Mouse (Mus musculus): ENCODE data around the gene Ston1. TPM values are rescaled to one million over a fixed set of nuclear protein-coding genes. Genes with fewer than 3 reads are reported as not detected.

Gene Ston1
- polyA plus RNA-seq (2014; fragmentation: Nextera tagmentation; extraction: Ambion mirVana): 3.4 and 4.9 TPM in 2 replicates

- no peaks in the 10 kb centered on the region for H3K9me3 ChIP-seq (ENCODE audit: control insufficient read depth, low read length)
- DNase-seq (ENCODE audit: low spot score) (peak; percentile 90), ATAC-seq (replicated peaks; ENCODE audit: low FRiP score) (peak; percentile 89)
- H3K27me3 ChIP-seq (ENCODE audit: control insufficient read depth, insufficient read depth, low read length): no peaks in the 10 kb centered on the region
- 1% methylated on average over 38 of the region's 41 CpGs for WGBS
- H3K4me2 ChIP-seq (ENCODE audit: low read depth, low read length, severe bottlenecking): peak within 1 kb of the TSS; percentile 83
- peak within 1 kb of the TSS; percentile 68 for H3K9ac ChIP-seq (ENCODE audit: low read length)
- peak within 1 kb of the TSS; percentile 57 for H3K27ac ChIP-seq (ENCODE audit: low read depth, low read length)
- peaks cover 6% of the 10 kb centered on the region; the same call in 1 of the 2 replicates for H3K4me1 ChIP-seq (replicated peaks; ENCODE audit: control insufficient read depth, insufficient read depth, low read length)
- H3K36me3 ChIP-seq (ENCODE audit: control insufficient read depth, insufficient read depth, low read length): no peaks in the 10 kb centered on the region
- H3K4me3 ChIP-seq (ENCODE audit: low read depth, low read length): peak within 1 kb of the TSS; percentile 47
Measured at GRCm38 (mm10) chr17:88597222-88598055, at the start of gene Ston1. Gene Ston1 (plus strand): TSS chr17:88597684.

GRCm38 (mm10) chr17:88549411-88550191 is 47.9 kb upstream of the Ston1 start:
- Histone ChIP-seq H3K9me3 (ENCODE audit: control insufficient read depth, low read length) (no peaks in the 10 kb centered on the region), H3K36me3 (ENCODE audit: control insufficient read depth, insufficient read depth, low read length) (no peaks in the 10 kb centered on the region)
- WGBS: 90% methylated on average over 24 of the region's 24 CpGs

GRCm38 (mm10) chr17:88550351-88550750 is 47.1 kb upstream of the Ston1 start:
- Histone ChIP-seq H3K4me3 (ENCODE audit: low read depth, low read length) (no peak overlapping the region), H3K27me3 (ENCODE audit: control insufficient read depth, insufficient read depth, low read length) (no peaks in the 10 kb centered on the region), H3K9ac (ENCODE audit: low read length) (no peak overlapping the region), H3K9me3 (ENCODE audit: control insufficient read depth, low read length) (no peaks in the 10 kb centered on the region), H3K4me2 (ENCODE audit: low read depth, low read length, severe bottlenecking) (no peak overlapping the region), H3K36me3 (ENCODE audit: control insufficient read depth, insufficient read depth, low read length) (no peaks in the 10 kb centered on the region), H3K27ac (ENCODE audit: low read depth, low read length) (no peak overlapping the region), H3K4me1 (replicated peaks; ENCODE audit: control insufficient read depth, insufficient read depth, low read length) (peaks cover 2% of the 10 kb centered on the region; the same call in 1 of the 2 replicates)
- ATAC-seq (replicated peaks; ENCODE audit: low FRiP score) (no peak), DNase-seq (ENCODE audit: low spot score) (no peak)
- 83% methylated on average over 5 of the region's 5 CpGs for WGBS

More at GRCm38 (mm10) chr17:88549411-88550191, 47.9 kb upstream of the Ston1 start:
- no peak for DNase-seq (ENCODE audit: low spot score)
- Histone ChIP-seq H3K27me3 (ENCODE audit: control insufficient read depth, insufficient read depth, low read length) (no peaks in the 10 kb centered on the region), H3K27ac (ENCODE audit: low read depth, low read length) (no peak overlapping the region), H3K9ac (ENCODE audit: low read length) (no peak overlapping the region), H3K4me3 (ENCODE audit: low read depth, low read length) (no peak overlapping the region), H3K4me1 (replicated peaks; ENCODE audit: control insufficient read depth, insufficient read depth, low read length) (peaks cover 2% of the 10 kb centered on the region; the same call in 1 of the 2 replicates), H3K4me2 (ENCODE audit: low read depth, low read length, severe bottlenecking) (no peak overlapping the region)
- ATAC-seq (replicated peaks; ENCODE audit: low FRiP score): no peak

- H3K4me1 ChIP-seq (replicated peaks; ENCODE audit: control insufficient read depth, insufficient read depth, low read length): peaks cover 2% of the 10 kb centered on the region; the same call in 1 of the 2 replicates
Measured at GRCm38 (mm10) chr17:88550981-88551940, 46.2 kb upstream of the Ston1 start.

GRCm38 (mm10) chr17:88552556-88552955 is 44.9 kb upstream of the Ston1 start:
- 29% methylated on average over 6 of the region's 6 CpGs for WGBS
- ATAC-seq (replicated peaks; ENCODE audit: low FRiP score): peak; percentile 18; the same call in 1 of the 2 replicates
- Histone ChIP-seq H3K36me3 (ENCODE audit: control insufficient read depth, insufficient read depth, low read length) (no peaks in the 10 kb centered on the region), H3K9me3 (ENCODE audit: control insufficient read depth, low read length) (no peaks in the 10 kb centered on the region), H3K4me3 (ENCODE audit: low read depth, low read length) (no peak overlapping the region), H3K27ac (ENCODE audit: low read depth, low read length) (no peak overlapping the region), H3K9ac (ENCODE audit: low read length) (no peak overlapping the region), H3K4me2 (ENCODE audit: low read depth, low read length, severe bottlenecking) (no peak overlapping the region), H3K4me1 (replicated peaks; ENCODE audit: control insufficient read depth, insufficient read depth, low read length) (peaks cover 2% of the 10 kb centered on the region; the same call in 1 of the 2 replicates), H3K27me3 (ENCODE audit: control insufficient read depth, insufficient read depth, low read length) (no peaks in the 10 kb centered on the region)
- DNase-seq (ENCODE audit: low spot score): no peak

More at GRCm38 (mm10) chr17:88550981-88551940, 46.2 kb upstream of the Ston1 start:
- no peak for ATAC-seq (replicated peaks; ENCODE audit: low FRiP score)
- no peak for DNase-seq (ENCODE audit: low spot score)
- H3K4me2 ChIP-seq (ENCODE audit: low read depth, low read length, severe bottlenecking): no peak overlapping the region
- H3K9ac ChIP-seq (ENCODE audit: low read length): no peak overlapping the region
- 79% methylated on average over 10 of the region's 10 CpGs for WGBS
- H3K36me3 ChIP-seq (ENCODE audit: control insufficient read depth, insufficient read depth, low read length): no peaks in the 10 kb centered on the region
- no peaks in the 10 kb centered on the region for H3K9me3 ChIP-seq (ENCODE audit: control insufficient read depth, low read length)
- no peaks in the 10 kb centered on the region for H3K27me3 ChIP-seq (ENCODE audit: control insufficient read depth, insufficient read depth, low read length)
- H3K4me3 ChIP-seq (ENCODE audit: low read depth, low read length): no peak overlapping the region
- H3K27ac ChIP-seq (ENCODE audit: low read depth, low read length): no peak overlapping the region

- H3K27ac ChIP-seq (ENCODE audit: low read depth, low read length): no peak overlapping the region
- H3K27me3 ChIP-seq (ENCODE audit: control insufficient read depth, insufficient read depth, low read length): no peaks in the 10 kb centered on the region
- DNase-seq (ENCODE audit: low spot score) (no peak), ATAC-seq (replicated peaks; ENCODE audit: low FRiP score) (peak; percentile 23; the same call in 1 of the 2 replicates)
- no peak overlapping the region for H3K9ac ChIP-seq (ENCODE audit: low read length)
- H3K9me3 ChIP-seq (ENCODE audit: control insufficient read depth, low read length): no peaks in the 10 kb centered on the region
- no peak overlapping the region for H3K4me3 ChIP-seq (ENCODE audit: low read depth, low read length)
- 53% methylated on average over 8 of the region's 8 CpGs for WGBS
- H3K4me1 ChIP-seq (replicated peaks; ENCODE audit: control insufficient read depth, insufficient read depth, low read length): peaks cover 2% of the 10 kb centered on the region; the same call in 1 of the 2 replicates
- H3K4me2 ChIP-seq (ENCODE audit: low read depth, low read length, severe bottlenecking): no peak overlapping the region
- H3K36me3 ChIP-seq (ENCODE audit: control insufficient read depth, insufficient read depth, low read length): no peaks in the 10 kb centered on the region
Measured at GRCm38 (mm10) chr17:88553001-88553449, 44.5 kb upstream of the Ston1 start.

- H3K36me3 ChIP-seq (ENCODE audit: control insufficient read depth, insufficient read depth, low read length): no peaks in the 10 kb centered on the region
- WGBS: 86% methylated on average over 11 of the region's 11 CpGs
- ATAC-seq (replicated peaks; ENCODE audit: low FRiP score): no peak
Measured at GRCm38 (mm10) chr17:88553473-88554087, 43.9 kb upstream of the Ston1 start.

More at GRCm38 (mm10) chr17:88553473-88554087, 43.9 kb upstream of the Ston1 start:
- H3K27me3 ChIP-seq (ENCODE audit: control insufficient read depth, insufficient read depth, low read length): no peaks in the 10 kb centered on the region
- DNase-seq (ENCODE audit: low spot score): no peak
- H3K27ac ChIP-seq (ENCODE audit: low read depth, low read length): no peak overlapping the region
- no peak overlapping the region for H3K4me3 ChIP-seq (ENCODE audit: low read depth, low read length)
- peaks cover 2% of the 10 kb centered on the region; the same call in 1 of the 2 replicates for H3K4me1 ChIP-seq (replicated peaks; ENCODE audit: control insufficient read depth, insufficient read depth, low read length)
- no peak overlapping the region for H3K4me2 ChIP-seq (ENCODE audit: low read depth, low read length, severe bottlenecking)
- no peaks in the 10 kb centered on the region for H3K9me3 ChIP-seq (ENCODE audit: control insufficient read depth, low read length)
- H3K9ac ChIP-seq (ENCODE audit: low read length): no peak overlapping the region
